ENCODE assay signal across 20 mouse cellular contexts in the genomic region with DNA sequence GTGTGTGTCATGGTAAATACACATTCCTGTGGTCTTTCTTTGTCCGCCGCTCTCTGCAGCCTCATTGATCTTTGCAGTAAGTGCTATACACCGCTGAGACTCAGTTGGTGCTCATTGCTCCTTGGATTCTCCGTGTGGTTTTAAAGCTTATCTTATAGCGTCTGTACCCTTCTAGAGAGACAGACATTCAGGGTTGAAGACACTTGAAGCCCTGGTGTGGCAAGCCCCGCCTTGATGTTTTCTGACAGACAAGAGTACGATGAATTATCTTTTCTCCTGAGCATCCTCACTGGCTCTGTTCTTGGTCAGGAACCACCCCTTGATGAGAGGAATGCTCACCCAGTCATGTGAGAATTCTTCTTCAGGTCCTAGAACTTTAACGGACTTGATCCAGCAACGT.
DNase-seq lines count a peak whose midpoint lies in the region; ATAC-seq and TF ChIP-seq lines count a peak whose summit lies in the region.
"Had no signal": no experiment of that assay in that cellular context is flagged by ENCODE, and none has a peak within 500 bp of the region (broad histone marks: within the 10 kb centered on the region; RNA-seq: fewer than 3 reads in every experiment).

No protein-coding gene starts in this region.

- intact Hi-C loops in left cerebral cortex, postnatal 25 days (cut with DNase I), result no loop called here

- no peak overlapping the region for H3K9ac ChIP-seq in liver, postnatal 0 days (replicated peaks)
- peak overlapping the region; percentile 18; the same call in 1 of the 2 replicates for H3K9ac ChIP-seq in liver, embryonic 13.5 days
- H3K9ac ChIP-seq: forebrain, embryonic 12.5 days; heart, embryonic 13.5 days; limb, embryonic 15.5 days; stomach, embryonic 15.5 days had no signal

- H3K9me3 ChIP-seq in liver, postnatal 0 days (ENCODE audit: low read length), result no peaks in the 10 kb centered on the region
- H3K9me3 ChIP-seq in liver, embryonic 13.5 days (replicated peaks), result no peaks in the 10 kb centered on the region; the same call in 1 of the 2 replicates
- H3K9me3 ChIP-seq: forebrain, embryonic 12.5 days; limb, embryonic 15.5 days; stomach, embryonic 15.5 days had no signal

- H3K4me2 ChIP-seq in liver, postnatal 0 days (ENCODE audit: low read depth, low read length), result no peak overlapping the region
- H3K4me2 ChIP-seq in liver, embryonic 13.5 days, result peak overlapping the region; percentile 7; the same call in 1 of the 2 replicates
- H3K4me2 ChIP-seq: forebrain, embryonic 12.5 days; heart, embryonic 13.5 days; limb, embryonic 15.5 days; stomach, embryonic 15.5 days had no signal

- peak; percentile 38 for DNase-seq in liver
- no peak for DNase-seq in liver, postnatal 0 days
- DNase-seq in liver, embryonic 13.5 days, result peak; percentile 22
- DNase-seq in heart, adult 8-10 months (ENCODE audit: low spot score), result no peak
- no peak for DNase-seq in ovary, postnatal 10 days (ENCODE audit: low spot score)
- no peak for DNase-seq in left cerebral cortex, postnatal 25 days (ENCODE audit: low spot score in 2 of 2)
- DNase-seq: gastrocnemius, postnatal 25 days; kidney, adult 8-10 months; layer of hippocampus, postnatal 36 days; midbrain, embryonic 14.5 days; retina, postnatal 1 day; thymus, postnatal 36 days had no signal

- peaks cover 28% of the 10 kb centered on the region for H3K4me1 ChIP-seq in liver, postnatal 0 days (ENCODE audit: insufficient read depth)
- H3K4me1 ChIP-seq in liver, embryonic 13.5 days (replicated peaks), result peaks cover 40% of the 10 kb centered on the region

- H3K36me3 ChIP-seq in liver, postnatal 0 days (replicated peaks; ENCODE audit: insufficient read depth, low read length), result no peaks in the 10 kb centered on the region
- H3K36me3 ChIP-seq in liver, embryonic 13.5 days, result peaks cover 14% of the 10 kb centered on the region
- H3K36me3 ChIP-seq: forebrain, embryonic 12.5 days; limb, embryonic 15.5 days; stomach, embryonic 15.5 days had no signal

- H3K4me3 ChIP-seq in liver, postnatal 0 days (ENCODE audit: low read depth, low read length), result no peak overlapping the region
- H3K4me3 ChIP-seq in liver, embryonic 13.5 days (replicated peaks), result no peak overlapping the region
- H3K4me3 ChIP-seq: forebrain, embryonic 12.5 days; heart, embryonic 13.5 days; limb, embryonic 15.5 days; megakaryocyte, embryonic 14.5 days; stomach, embryonic 15.5 days had no signal

- WGBS in liver, postnatal 0 days (ENCODE audit: insufficient replicate concordance), result 47% methylated on average over 9 of the region's 9 CpGs
- WGBS in liver, embryonic 13.5 days (ENCODE audit: insufficient replicate concordance), result 34% methylated on average over 9 of the region's 9 CpGs

- ATAC-seq in liver, postnatal 0 days, result no peak
- 0 out of 2 replicates have a peak, but pooled peaks have one; percentile 33 for ATAC-seq in erythroblast, adult 5-6 weeks (replicated peaks; ENCODE audit: low FRiP score, poor library complexity, severe bottlenecking)
- peak; percentile 71 for ATAC-seq in liver, embryonic 13.5 days (ENCODE audit: low read depth)
- peak; percentile 82 for ATAC-seq in megakaryocyte-erythroid progenitor cell, adult 5-6 weeks (replicated peaks; ENCODE audit: low FRiP score, low TSS enrichment, poor library complexity, severe bottlenecking)
- ATAC-seq: CD4-positive, CD25-positive, alpha-beta regulatory T cell, adult 4 months had no signal

- H3K27me3 ChIP-seq in liver, postnatal 0 days (ENCODE audit: insufficient read depth, low read length), result no peaks in the 10 kb centered on the region
- H3K27me3 ChIP-seq in liver, embryonic 13.5 days, result no peaks in the 10 kb centered on the region
- H3K27me3 ChIP-seq: heart, embryonic 13.5 days; limb, embryonic 15.5 days; megakaryocyte, embryonic 14.5 days; stomach, embryonic 15.5 days had no signal

- no peak for TF ChIP-seq CTCF in liver, postnatal 0 days (IDR thresholded peaks at IDR 0.05; ENCODE audit: low read depth)

- no peak for TF ChIP-seq EP300 in liver, postnatal 0 days (IDR thresholded peaks at IDR 0.05; ENCODE audit: low read depth)

- H3K27ac ChIP-seq in liver, postnatal 0 days (ENCODE audit: low read depth), result no peak overlapping the region; the same call in 1 of the 2 replicates
- peak overlapping the region; percentile 72 for H3K27ac ChIP-seq in liver, embryonic 13.5 days
- H3K27ac ChIP-seq: forebrain, embryonic 12.5 days; limb, embryonic 15.5 days had no signal

Comparison
In these comparisons a context has a peak if more than half of its experiments do, and no peak if none do; other contexts are left out.
1. DNase-seq: peak in liver (single experiment) and liver, embryonic 13.5 days (single experiment); none in liver, postnatal 0 days (single experiment), heart, adult 8-10 months (single experiment), ovary, postnatal 10 days (single experiment) and left cerebral cortex, postnatal 25 days (0 of 2).